Mouse (Mus musculus) spleen, postnatal 0 days (tissue): Measurements from ENCODE around the gene Hilpda. TPM values are rescaled to one million over a fixed set of nuclear protein-coding genes. Genes with fewer than 3 reads are reported as not detected.

ENCODE experiments used
- polyA plus RNA-seq: library from polyadenylated mRNA; unstranded; fragments of >200 nt; fragmentation: Nextera tagmentation; extraction: Ambion mirVana; gene quantifications from 2 replicates; pipeline ENCODE4 v1.2.1, GENCODE M21; 2015

Gene Hilpda
- 19.7 and 22.7 TPM in 2 replicates for polyA plus RNA-seq

GRCm38 (mm10) chr6:29272312-29273072 is at the start of gene Hilpda:
Gene Hilpda (plus strand): TSS chr6:29272488.

DNA sequence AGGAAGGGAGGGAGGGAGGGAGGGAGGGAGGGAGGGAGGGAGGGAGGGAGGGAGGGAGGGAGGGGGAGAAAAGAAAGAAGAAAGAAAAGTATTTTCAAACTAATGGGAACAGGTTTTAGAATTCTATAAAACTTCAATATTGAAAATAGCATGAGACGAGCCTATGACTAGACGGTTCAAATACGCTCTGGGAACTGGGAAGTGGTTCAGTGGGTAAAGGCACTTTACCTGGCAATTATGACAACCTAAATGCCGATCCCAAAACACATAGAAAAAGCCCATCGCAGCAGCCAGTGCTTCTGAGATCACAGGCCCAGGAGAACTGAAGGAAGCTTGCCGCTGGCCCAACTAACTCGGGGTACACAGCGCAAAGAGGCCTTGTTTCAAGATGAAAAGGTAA is 7.0 kb downstream of the Hilpda start, which contains the start of gene Fam71f2:
Gene Fam71f2 (plus strand): TSS at position 301 of the 400 bp plus-strand sequence.

GRCm38 (mm10) chr6:29318879-29319278 is 46.6 kb downstream of the Hilpda start, which contains the start of gene Fam71f1:
Gene Fam71f1 (plus strand): TSS chr6:29319140.

Other genes with a start within 250 kb of the Hilpda start
- not detected in 2 replicates for gene Lep, start 212.3 kb upstream of the Hilpda start, polyA plus RNA-seq
- gene Rbm28, start 107.5 kb upstream of the Hilpda start, polyA plus RNA-seq, result 13.7 and 16.4 TPM in 2 replicates
- gene Prrt4, start 92.9 kb upstream of the Hilpda start, polyA plus RNA-seq, result 0.16 TPM in 2 replicates
- gene Impdh1, start 56.1 kb upstream of the Hilpda start, polyA plus RNA-seq, result 15.9 and 20.6 TPM in 2 replicates
- 0.19 and 0.39 TPM in 2 replicates for gene Fam71f2, start 7.1 kb downstream of the Hilpda start, polyA plus RNA-seq
- gene Fam71f1, start 46.7 kb downstream of the Hilpda start, polyA plus RNA-seq, result not detected in 2 replicates
- gene Calu, start 75.6 kb downstream of the Hilpda start, polyA plus RNA-seq, result 78.6 and 88.1 TPM in 2 replicates
- gene Opn1sw, start 116.0 kb downstream of the Hilpda start, polyA plus RNA-seq, result 0.29 and 0.31 TPM in 2 replicates
- 1.1 and 1.7 TPM in 2 replicates for gene Ccdc136, start 123.8 kb downstream of the Hilpda start, polyA plus RNA-seq
- 1.1 and 1.5 TPM in 2 replicates for gene Flnc, start 160.8 kb downstream of the Hilpda start, polyA plus RNA-seq
- gene Atp6v1f, start 195.2 kb downstream of the Hilpda start, polyA plus RNA-seq, result 181 and 203 TPM in 2 replicates
- not detected in 2 replicates for gene Atp6v1fnb, start 198.9 kb downstream of the Hilpda start, polyA plus RNA-seq
- gene Kcp, start 235.5 kb downstream of the Hilpda start, polyA plus RNA-seq, result 7.0 and 9.4 TPM in 2 replicates